Mouse (Mus musculus): Measurements from ENCODE around the gene Rnpepl1.
"Not testable (repeated sequence)": the region's sequence is repeated elsewhere in the genome, so short reads cannot be mapped to it uniquely, and the experiment has no call there.

Rnpepl1 gene

DNA sequence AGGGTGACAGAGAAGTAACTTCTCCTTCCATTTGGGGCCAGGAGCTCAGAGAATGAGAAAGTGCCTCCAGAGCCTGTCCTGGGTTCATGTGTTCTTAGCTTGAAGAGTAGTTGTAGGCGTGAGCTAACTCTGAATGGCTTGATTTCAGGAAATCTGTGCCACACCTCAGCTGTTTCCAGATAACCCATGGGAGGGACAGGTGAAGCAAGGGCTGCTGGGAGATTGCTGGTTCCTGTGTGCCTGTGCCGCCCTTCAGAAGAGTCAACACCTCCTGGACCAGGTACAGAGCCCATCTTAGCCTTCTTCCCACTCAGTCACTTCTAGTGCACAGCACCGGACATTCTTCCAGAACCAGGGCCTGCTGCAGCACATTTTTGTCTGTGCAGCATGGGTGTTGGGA lies 27.2 kb downstream of the Rnpepl1 start:
- DNase-seq (ENCODE audit: low read depth, low spot score) = no peak

DNA sequence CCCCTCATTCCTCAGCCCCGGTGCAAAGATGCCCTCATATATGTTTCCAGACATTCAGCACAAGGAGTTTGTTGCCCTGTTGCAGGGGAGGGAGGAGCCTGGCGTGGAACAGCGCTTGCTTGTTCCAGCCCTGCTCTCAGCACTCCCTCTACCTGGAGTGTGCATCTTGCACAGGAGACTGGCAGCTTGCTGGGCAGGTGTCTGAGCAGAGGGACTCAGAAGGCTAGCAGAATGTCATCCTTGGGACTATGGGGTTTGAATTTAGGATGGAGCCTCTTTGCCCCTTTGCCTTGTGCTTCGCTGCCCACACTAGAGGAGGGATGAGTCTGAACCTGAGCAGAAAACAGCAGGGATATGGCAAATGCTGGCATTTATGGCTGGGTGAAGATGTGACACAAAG lies 29.2 kb downstream of the Rnpepl1 start:
- no peak for DNase-seq (ENCODE audit: low read depth, low spot score)

GRCm38 (mm10) chr1:92943219-92943989 lies 32.8 kb downstream of the Rnpepl1 start:
- no peak for DNase-seq (ENCODE audit: low read depth, low spot score)

- DNase-seq (ENCODE audit: low read depth, low spot score) = no peak
These were observed 37.4 kb downstream of the Rnpepl1 start for GRCm38 (mm10) chr1:92947966-92948365.

GRCm38 (mm10) chr1:92949426-92949825 lies 38.8 kb downstream of the Rnpepl1 start:
- no peak for DNase-seq (ENCODE audit: low read depth, low spot score)

- no peak for DNase-seq (ENCODE audit: low read depth, low spot score)
These were observed 40.0 kb downstream of the Rnpepl1 start, which contains the start of gene Gpr35 for GRCm38 (mm10) chr1:92950607-92951006. Gpr35 (plus strand) TSS chr1:92950865.

DNA sequence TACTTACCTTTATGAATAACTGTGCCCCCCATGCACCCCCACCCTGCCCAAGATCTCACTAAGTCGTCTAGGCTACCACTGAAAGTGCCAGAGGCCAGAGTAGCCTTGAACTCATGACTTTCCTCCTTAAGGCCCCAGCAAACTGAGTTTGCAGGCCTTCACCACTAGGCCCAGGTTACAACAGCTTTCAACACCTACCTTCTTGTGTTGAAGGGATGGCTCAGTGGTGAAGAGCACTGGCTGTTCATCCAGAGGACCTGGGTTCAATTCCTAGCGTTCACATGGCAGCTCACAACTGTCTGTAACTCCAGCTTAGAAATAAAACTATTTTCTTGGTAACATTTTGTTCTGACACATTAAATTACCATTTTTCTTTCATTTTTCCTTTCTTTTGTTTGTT lies 43.1 kb downstream of the Rnpepl1 start:
- DNase-seq (ENCODE audit: low read depth, low spot score) = no peak

DNA sequence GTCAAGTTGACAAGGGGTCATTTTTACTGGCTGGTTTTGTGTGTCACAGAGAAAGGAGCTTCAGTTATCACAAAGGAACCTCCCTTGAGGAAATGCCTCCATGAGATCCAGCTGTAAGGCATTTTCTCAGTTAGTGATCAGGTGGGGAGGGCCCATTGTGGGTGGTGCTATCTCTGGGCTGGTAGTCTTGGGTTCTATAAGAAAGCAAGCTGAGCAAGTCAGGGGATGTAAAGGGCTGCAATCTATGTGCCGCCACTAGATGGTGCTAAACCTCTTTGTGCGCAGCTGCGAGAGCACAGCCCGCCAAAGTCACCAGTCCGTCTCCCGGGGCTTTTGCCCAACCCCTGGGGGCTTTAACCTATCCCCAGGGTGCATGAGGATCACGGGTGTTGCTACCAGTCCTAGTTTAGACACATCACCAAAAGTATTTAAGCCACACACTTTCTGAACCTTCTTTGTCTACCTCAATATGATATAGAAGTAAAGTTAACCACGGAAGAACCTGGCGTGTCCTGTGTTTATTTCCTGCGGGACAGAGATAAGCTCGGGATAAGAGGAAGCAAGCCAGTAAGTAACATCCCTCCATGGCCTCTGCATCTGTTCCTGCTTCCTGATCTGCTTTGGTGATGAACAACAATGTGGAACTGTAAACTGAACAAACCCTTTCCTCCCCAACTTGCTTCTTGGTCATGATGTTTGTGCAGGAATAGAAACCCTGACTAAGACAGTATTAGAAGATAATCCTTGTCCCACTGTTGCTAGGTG lies 46.2 kb downstream of the Rnpepl1 start:
- not testable (repeated sequence) for DNase-seq (ENCODE audit: low read depth, low spot score)

- DNase-seq (ENCODE audit: low read depth, low spot score) = no peak
These were observed 48.4 kb downstream of the Rnpepl1 start for GRCm38 (mm10) chr1:92958999-92959398.

DNA sequence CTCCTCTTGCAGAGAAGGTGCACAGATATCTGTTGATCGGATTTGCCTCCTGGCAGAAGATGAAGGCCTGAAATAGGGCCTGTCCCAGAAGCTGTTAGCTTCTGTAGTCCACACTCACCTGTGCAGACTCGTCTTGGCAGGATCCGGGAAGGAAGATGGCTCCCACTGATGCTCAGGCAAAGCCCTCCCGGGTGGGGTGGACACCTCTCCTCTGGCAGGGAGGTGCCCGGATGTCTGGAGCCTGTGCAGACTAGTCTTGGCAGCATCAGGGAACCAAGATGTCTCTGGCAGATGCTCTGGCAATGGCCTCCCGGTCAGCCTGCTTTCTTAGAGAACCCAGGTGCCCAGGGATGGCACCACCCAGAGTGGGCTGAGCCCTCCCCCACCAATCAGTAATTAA lies 60.2 kb downstream of the Rnpepl1 start:
- DNase-seq (ENCODE audit: low read depth, low spot score) = not testable (repeated sequence)

DNA sequence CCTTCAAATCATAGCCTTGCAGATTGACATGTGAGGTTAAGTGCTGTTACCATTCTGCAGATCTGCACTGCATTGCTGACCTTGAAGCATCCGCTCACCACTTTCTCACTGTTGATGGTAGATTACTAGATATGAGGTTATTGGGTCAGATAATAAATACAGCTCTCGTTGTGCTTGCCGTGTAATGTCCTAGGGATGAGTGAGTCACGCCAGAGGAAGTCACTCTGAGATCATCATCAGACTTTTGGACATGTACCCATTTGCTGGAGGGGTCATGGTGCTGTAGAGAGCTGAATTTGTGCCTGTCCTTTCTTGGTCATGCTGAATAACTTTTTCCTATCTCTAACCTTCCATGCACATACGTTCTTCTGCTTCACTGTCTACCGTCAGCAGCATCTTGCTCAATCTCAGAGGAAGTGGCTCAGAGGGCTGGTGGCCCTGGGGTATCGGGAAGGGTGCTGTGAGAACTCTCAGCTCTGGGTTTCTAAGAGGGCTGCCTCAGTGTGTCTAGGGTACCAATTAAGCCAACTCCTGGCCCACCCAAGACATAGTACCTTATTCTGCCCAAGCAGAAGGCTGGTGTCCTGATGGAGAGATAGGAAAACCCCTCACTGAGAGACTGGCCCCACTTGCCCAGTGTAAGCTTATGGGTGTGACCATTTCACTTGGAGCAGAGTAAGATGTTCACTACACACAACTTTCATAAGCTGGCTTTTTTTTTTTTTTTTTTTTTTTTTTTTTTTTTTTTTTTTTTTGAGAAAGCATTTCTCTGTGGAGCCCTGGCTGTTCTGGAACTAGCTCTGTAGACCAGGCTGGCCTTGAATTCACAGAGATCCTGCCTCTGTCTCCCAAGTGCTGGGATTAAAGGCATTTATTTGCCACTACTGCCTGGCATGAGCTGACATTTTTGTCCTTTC lies 61.6 kb downstream of the Rnpepl1 start:
- DNase-seq (ENCODE audit: low read depth, low spot score) = no peak

- DNase-seq (ENCODE audit: low read depth, low spot score) = no peak
These were observed 62.3 kb downstream of the Rnpepl1 start for GRCm38 (mm10) chr1:92972854-92973253.

Data from WW6 (cell line).